Mouse (Mus musculus): Measurements from ENCODE around the gene Zfp37. TPM values are rescaled to one million over a fixed set of nuclear protein-coding genes. Genes with fewer than 3 reads are reported as not detected.
"Not testable (repeated sequence)": the region's sequence is repeated elsewhere in the genome, so short reads cannot be mapped to it uniquely, and the experiment has no call there.

Zfp37 gene
- total RNA-seq, 2 experiments from 2014 or later: 23.0 to 28.1 TPM

GRCm38 (mm10) chr4:62213490-62213889, 17.4 kb downstream of the Zfp37 start:
- DNase-seq (ENCODE audit: low spot score in 2 of 2): no peak

- DNase-seq (ENCODE audit: low spot score in 2 of 2): peak in 1 of 2 experiments; percentile 25
Measured at GRCm38 (mm10) chr4:62210035-62210434, 20.8 kb downstream of the Zfp37 start.

GRCm38 (mm10) chr4:62208696-62209380, 22.0 kb downstream of the Zfp37 start:
- peak in 1 of 2 experiments; percentile 34 for DNase-seq (ENCODE audit: low spot score in 2 of 2)

- peak; percentile 92 to 94 for DNase-seq (ENCODE audit: low spot score in 2 of 2)
Measured at GRCm38 (mm10) chr4:62207851-62208695, 22.8 kb downstream of the Zfp37 start.

GRCm38 (mm10) chr4:62199923-62200529, 30.8 kb downstream of the Zfp37 start:
- DNase-seq (ENCODE audit: low spot score in 2 of 2): no peak

GRCm38 (mm10) chr4:62188778-62189177, 42.1 kb downstream of the Zfp37 start:
- DNase-seq (ENCODE audit: low spot score in 2 of 2): no peak

GRCm38 (mm10) chr4:62177282-62177681, 53.6 kb downstream of the Zfp37 start:
- DNase-seq (ENCODE audit: low spot score in 2 of 2): peak; percentile 15 to 37

- no peak for DNase-seq (ENCODE audit: low spot score in 2 of 2)
Measured at GRCm38 (mm10) chr4:62174471-62174870, 56.4 kb downstream of the Zfp37 start.

GRCm38 (mm10) chr4:62167636-62168035, 63.2 kb downstream of the Zfp37 start:
- not testable (repeated sequence) for DNase-seq (ENCODE audit: low spot score in 2 of 2)

- DNase-seq (ENCODE audit: low spot score in 2 of 2): no peak
Measured at GRCm38 (mm10) chr4:62158401-62158800, 72.4 kb downstream of the Zfp37 start.

- DNase-seq (ENCODE audit: low spot score in 2 of 2): no peak
Measured at GRCm38 (mm10) chr4:62150811-62151210, 80.0 kb downstream of the Zfp37 start, which contains the start of gene Mup21. TSS of gene Mup21 (minus strand) at chr4:62150863.

Other genes starting within 250 kb of the Zfp37 start
- not detected for gene Mup20, start 176.9 kb downstream of the Zfp37 start, total RNA-seq (2021)
- not detected for gene Mup3, start 143.7 kb downstream of the Zfp37 start, total RNA-seq (2021)
- gene Mup21, start 80.2 kb downstream of the Zfp37 start, total RNA-seq (2021): not detected
- gene Slc31a2, start 31.5 kb upstream of the Zfp37 start, total RNA-seq (2021): 10 to 100 TPM in 1 of 2 experiments, 1 to 10 TPM in 1; 9.5 to 11.3 TPM
- gene Fkbp15, start 129.5 kb upstream of the Zfp37 start, total RNA-seq (2021): 10 to 100 TPM; 42.8 to 43.6 TPM
- gene Slc31a1, start 129.7 kb upstream of the Zfp37 start, total RNA-seq (2021): 10 to 100 TPM; 35.0 to 35.2 TPM
- gene Cdc26, start 177.6 kb upstream of the Zfp37 start, total RNA-seq (2021): 10 to 100 TPM; 47.7 to 54.9 TPM
- 10 to 100 TPM; 13.6 to 14.0 TPM for gene Prpf4, start 177.8 kb upstream of the Zfp37 start, total RNA-seq (2021)
- not detected for gene Rnf183, start 204.2 kb upstream of the Zfp37 start, total RNA-seq (2021)
- gene Wdr31, start 239.8 kb upstream of the Zfp37 start, total RNA-seq (2021): 10 to 100 TPM in 1 of 2 experiments, 1 to 10 TPM in 1; 6.7 to 10.7 TPM
- gene Bspry, start 249.0 kb upstream of the Zfp37 start, total RNA-seq (2021): 1 to 10 TPM in 1 of 2 experiments, under 1 TPM in 1; 0.62 to 1.1 TPM